Mouse (Mus musculus) kidney, postnatal 0 days (tissue): ENCODE data around the gene Lman1l. TPM values are rescaled to one million over a fixed set of nuclear protein-coding genes. Genes with fewer than 3 reads are reported as not detected.

Experiments
- ATAC-seq: fragments of 200-750 bp; cut with Nextera tagmentation; replicated peaks from 2 replicates; pipeline ENCODE4 v1.8.0; 2017; ENCODE audit warnings: low read depth, moderate number of reproducible peaks, moderate TSS enrichment, moderate library complexity; ENCODE audit not compliant: low FRiP score
- DNase-seq: peaks from one replicate; pipeline ENCODE4 v3.0.0-alpha.2; 2016; ENCODE audit warnings: low spot score
- H3K27ac ChIP-seq: fragments of 300-500 bp; sonication (generic); 2 replicates; pipeline ENCODE4 v1.5.1; 2014; ENCODE audit warnings: mild to moderate bottlenecking
- H3K27me3 ChIP-seq: fragments of 300-500 bp; sonication (generic); 2 replicates; pipeline ENCODE4 v1.6.1; 2014; ENCODE audit warnings: low read length, mixed read lengths; ENCODE audit not compliant: insufficient read depth
- H3K36me3 ChIP-seq: fragments of 300-500 bp; sonication (generic); 2 replicates; pipeline ENCODE4 v1.6.1; 2014; ENCODE audit warnings: low read length, mixed read lengths; ENCODE audit not compliant: insufficient read depth
- H3K4me1 ChIP-seq: fragments of 300-500 bp; sonication (generic); replicated peaks from 2 replicates; pipeline ENCODE4 v1.6.1; 2014; ENCODE audit warnings: antibody characterized with exemption, low read length, mixed read lengths; ENCODE audit not compliant: insufficient read depth
- H3K4me2 ChIP-seq: fragments of 300-500 bp; sonication (generic); 2 replicates; pipeline ENCODE4 v1.6.1; 2014; ENCODE audit warnings: mild to moderate bottlenecking, low read length, moderate library complexity, mixed read lengths
- H3K4me3 ChIP-seq: fragments of 300-500 bp; sonication (generic); replicated peaks from 2 replicates; pipeline ENCODE4 v1.5.1; 2014; ENCODE audit warnings: low read depth, low read length
- H3K9ac ChIP-seq: fragments of 300-500 bp; sonication (generic); 2 replicates; pipeline ENCODE4 v1.6.1; 2014; ENCODE audit warnings: low read depth, low read length
- H3K9me3 ChIP-seq: fragments of 300-500 bp; sonication (generic); replicated peaks from 2 replicates; pipeline ENCODE4 v1.6.1; 2016; ENCODE audit warnings: low read length, inconsistent platforms, mixed read lengths
- CTCF ChIP-seq: IDR thresholded peaks from 2 replicates; pipeline ENCODE4 v1.5.1; 2016; ENCODE audit warnings: antibody characterized with exemption, low read depth, mild to moderate bottlenecking, moderate library complexity
- WGBS: fragments of 180-500 bp; shearing (Covaris S2); extraction: QIAGEN DNeasy Blood & Tissue Kit; methylation state at CpG from one replicate; pipeline ENCODE4 v1.1.7; 2014; 5-methylcytosine and 5-hydroxymethylcytosine counted together
- polyA plus RNA-seq: library from polyadenylated mRNA; unstranded; fragments of >200 nt; fragmentation: Nextera tagmentation; extraction: Ambion mirVana; gene quantifications from 2 replicates; pipeline ENCODE4 v1.2.1, GENCODE M21; 2015

The Lman1l gene
- polyA plus RNA-seq, 1 experiment from 2014 or later, result not detected

- peak; percentile 28 for DNase-seq
- H3K27ac ChIP-seq, result peak overlapping the region; percentile 70
- H3K4me1 ChIP-seq, result peaks cover 34% of the 10 kb centered on the region
- no peak overlapping the region for H3K4me2 ChIP-seq
- 0 out of 2 replicates have a peak, but pooled peaks cover 13% of the 10 kb centered on the region for H3K36me3 ChIP-seq
- TF ChIP-seq CTCF, result no peak
- no peak overlapping the region for H3K4me3 ChIP-seq
- no peaks in the 10 kb centered on the region for H3K9me3 ChIP-seq
- no peak for ATAC-seq
- H3K9ac ChIP-seq, result no peak overlapping the region
- 26% methylated on average over 10 of the region's 10 CpGs for WGBS
- no peaks in the 10 kb centered on the region for H3K27me3 ChIP-seq
Measured at GRCm38 (mm10) chr9:57565741-57566221, 54.8 kb downstream of the Lman1l start.

GRCm38 (mm10) chr9:57564609-57565008 is 56.0 kb downstream of the Lman1l start:
- no peak overlapping the region for H3K9ac ChIP-seq
- peaks cover 37% of the 10 kb centered on the region for H3K4me1 ChIP-seq
- no peak overlapping the region for H3K4me3 ChIP-seq
- H3K9me3 ChIP-seq, result no peaks in the 10 kb centered on the region
- TF ChIP-seq CTCF, result no peak
- H3K36me3 ChIP-seq, result 0 out of 2 replicates have a peak, but pooled peaks cover 11% of the 10 kb centered on the region
- peak overlapping the region; percentile 70 for H3K27ac ChIP-seq
- H3K4me2 ChIP-seq, result no peak overlapping the region
- DNase-seq, result peak; percentile 61
- no peaks in the 10 kb centered on the region for H3K27me3 ChIP-seq
- WGBS, result 42% methylated on average over 6 of the region's 6 CpGs
- ATAC-seq, result no peak

GRCm38 (mm10) chr9:57562896-57563372 is 57.6 kb downstream of the Lman1l start:
- H3K27me3 ChIP-seq, result no peaks in the 10 kb centered on the region
- H3K9me3 ChIP-seq, result no peaks in the 10 kb centered on the region
- H3K4me2 ChIP-seq, result peak overlapping the region; percentile 73
- H3K4me3 ChIP-seq, result no peak overlapping the region
- ATAC-seq, result no peak
- 29% methylated on average over 4 of the region's 4 CpGs for WGBS
- DNase-seq, result peak; percentile 82
- no peak overlapping the region for H3K9ac ChIP-seq
- no peak for TF ChIP-seq CTCF
- H3K36me3 ChIP-seq, result 0 out of 2 replicates have a peak, but pooled peaks cover under 1% of the 10 kb centered on the region
- peaks cover 37% of the 10 kb centered on the region for H3K4me1 ChIP-seq
- H3K27ac ChIP-seq, result peak overlapping the region; percentile 70

- no peak overlapping the region for H3K9ac ChIP-seq
- DNase-seq (peak; percentile 25), ATAC-seq (0 out of 2 replicates have a peak, but pooled peaks have one; percentile 11)
- TF ChIP-seq CTCF, result no peak
- peaks cover 37% of the 10 kb centered on the region for H3K4me1 ChIP-seq
- H3K27me3 ChIP-seq, result no peaks in the 10 kb centered on the region
- H3K36me3 ChIP-seq, result no peaks in the 10 kb centered on the region
- peak overlapping the region; percentile 73 for H3K4me2 ChIP-seq
- peak overlapping the region; percentile 81 for H3K27ac ChIP-seq
- WGBS, result 71% methylated on average over 13 of the region's 13 CpGs
- no peaks in the 10 kb centered on the region for H3K9me3 ChIP-seq
- peak overlapping the region; percentile 55 for H3K4me3 ChIP-seq
Measured at GRCm38 (mm10) chr9:57561711-57562099, 58.9 kb downstream of the Lman1l start.

- DNase-seq (peak; percentile 98), ATAC-seq (peak; percentile 97)
- Histone ChIP-seq H3K36me3 (no peaks in the 10 kb centered on the region), H3K9ac (peak within 1 kb of the TSS; percentile 52), H3K4me1 (peaks cover 34% of the 10 kb centered on the region), H3K4me2 (peak within 1 kb of the TSS; percentile 73), H3K9me3 (no peaks in the 10 kb centered on the region), H3K27ac (peak within 1 kb of the TSS; percentile 81), H3K4me3 (peak within 1 kb of the TSS; percentile 55), H3K27me3 (no peaks in the 10 kb centered on the region)
- peak; percentile 48 for TF ChIP-seq CTCF
- WGBS, result 1% methylated on average over 37 of the region's 37 CpGs
Measured at GRCm38 (mm10) chr9:57560861-57561710, 59.5 kb downstream of the Lman1l start, which contains the start of gene Scamp2. Scamp2 (plus strand) TSS chr9:57560943.

GRCm38 (mm10) chr9:57560263-57560662 is 60.3 kb downstream of the Lman1l start:
- DNase-seq (no peak), ATAC-seq (no peak)
- H3K27me3 ChIP-seq, result no peaks in the 10 kb centered on the region
- H3K4me3 ChIP-seq, result peak overlapping the region; percentile 55
- H3K9ac ChIP-seq, result peak overlapping the region; percentile 52; the same call in 1 of the 2 replicates
- TF ChIP-seq CTCF, result no peak
- H3K27ac ChIP-seq, result peak overlapping the region; percentile 81; the same call in 1 of the 2 replicates
- peak overlapping the region; percentile 73 for H3K4me2 ChIP-seq
- H3K36me3 ChIP-seq, result no peaks in the 10 kb centered on the region
- H3K4me1 ChIP-seq, result peaks cover 26% of the 10 kb centered on the region
- H3K9me3 ChIP-seq, result no peaks in the 10 kb centered on the region
- WGBS, result 30% methylated on average over 7 of the region's 7 CpGs
